In genomic region chr8:8871938-8872337, GRCm38 (mm10) we compare ENCODE assay signal across 24 mouse cellular contexts.
"Had no signal": no experiment of that assay in that cellular context is flagged by ENCODE, and none has a peak within 500 bp of the region (broad histone marks: within the 10 kb centered on the region; RNA-seq: fewer than 3 reads in every experiment).

No protein-coding gene starts in this region.

- H3K4me1 ChIP-seq: liver, embryonic 12.5 days had no signal

- H3K9ac ChIP-seq: heart, embryonic 12.5 days; hindbrain, embryonic 13.5 days; intestine, embryonic 15.5 days; limb, embryonic 12.5 days; liver, embryonic 12.5 days; liver, embryonic 14.5 days had no signal

- H3K9me3 ChIP-seq: heart, embryonic 10.5 days; heart, embryonic 12.5 days; hindbrain, embryonic 13.5 days; intestine, embryonic 15.5 days; limb, embryonic 10.5 days; limb, embryonic 12.5 days; liver, embryonic 12.5 days had no signal

- H3K27ac ChIP-seq: gastrocnemius, adult 2 months; heart, embryonic 10.5 days; hindbrain, embryonic 13.5 days; intestine, embryonic 15.5 days; layer of hippocampus, adult 2 months; left cerebral cortex, adult 2 months; limb, embryonic 10.5 days; limb, embryonic 12.5 days; liver, embryonic 12.5 days; liver, embryonic 14.5 days had no signal

- H3K27me3 ChIP-seq: heart, embryonic 12.5 days; intestine, embryonic 15.5 days; limb, embryonic 12.5 days; liver, embryonic 12.5 days had no signal

- ATAC-seq: hindbrain, embryonic 16.5 days; inflammation-experienced regulatory T-cells, adult 6 months; intestine, embryonic 15.5 days; intestine, postnatal 0 days; liver, embryonic 12.5 days had no signal

- H3K4me2 ChIP-seq: heart, embryonic 12.5 days; hindbrain, embryonic 13.5 days; intestine, embryonic 15.5 days; limb, embryonic 12.5 days; liver, embryonic 12.5 days had no signal

- DNase-seq: gastrocnemius, adult 2 months; gastrocnemius, postnatal 10 days; gastrocnemius, postnatal 25 days; heart, postnatal 10 days; heart, postnatal 4 days; kidney, adult 18-20 months; kidney, adult 8-10 months; kidney, postnatal 10 days; kidney, postnatal 25 days; kidney, postnatal 4 days; liver had no signal

- H3K4me3 ChIP-seq: gastrocnemius, adult 2 months; heart, embryonic 10.5 days; heart, embryonic 12.5 days; hindbrain, embryonic 13.5 days; intestine, embryonic 15.5 days; layer of hippocampus, adult 2 months; left cerebral cortex, adult 2 months; limb, embryonic 10.5 days; limb, embryonic 12.5 days; liver, embryonic 12.5 days had no signal

- H3K36me3 ChIP-seq: heart, embryonic 10.5 days; heart, embryonic 12.5 days; hindbrain, embryonic 13.5 days; intestine, embryonic 15.5 days; limb, embryonic 10.5 days; limb, embryonic 12.5 days; liver, embryonic 12.5 days had no signal
